Mouse (Mus musculus) hindbrain, embryonic 12.5 days (tissue): ENCODE measurements at regions not wholly inside any gene's neighbourhood (a gene's known extent, or its start where the extent isn't known, plus 50 kb on each side); places are given as distances from the start of the nearest gene placed in this dataset.
A peak's percentile ranks its signal among the peaks of the same experiment; 100 is the strongest.

Experiments used
- ATAC-seq: fragments of 200-750 bp; cut with Nextera tagmentation; 2 replicates; pipeline ENCODE4 v1.8.0; 2017; ENCODE audit warnings: moderate TSS enrichment; ENCODE audit not compliant: low FRiP score
- H3K27ac ChIP-seq: fragments of 300-500 bp; sonication (generic); 2 replicates; pipeline ENCODE4 v1.5.1; 2016; ENCODE audit warnings: mild to moderate bottlenecking
- H3K27me3 ChIP-seq: fragments of 300-500 bp; sonication (generic); 2 replicates; pipeline ENCODE4 v1.6.1; 2016; ENCODE audit warnings: mild to moderate bottlenecking
- H3K36me3 ChIP-seq: fragments of 300-500 bp; sonication (generic); 2 replicates; pipeline ENCODE4 v1.6.1; 2016; ENCODE audit warnings: mild to moderate bottlenecking
- H3K4me1 ChIP-seq: fragments of 300-500 bp; sonication (generic); 2 replicates; pipeline ENCODE4 v1.6.1; 2016
- H3K4me2 ChIP-seq: fragments of 300-500 bp; sonication (generic); replicated peaks from 2 replicates; pipeline ENCODE4 v1.6.1; 2016; ENCODE audit warnings: mild to moderate bottlenecking
- H3K4me3 ChIP-seq: fragments of 300-500 bp; sonication (generic); 2 replicates; pipeline ENCODE4 v1.5.1; 2016; ENCODE audit warnings: mild to moderate bottlenecking
- H3K9ac ChIP-seq: fragments of 300-500 bp; sonication (generic); 2 replicates; pipeline ENCODE4 v1.6.1; 2016; ENCODE audit warnings: mild to moderate bottlenecking, moderate library complexity
- H3K9me3 ChIP-seq: fragments of 300-500 bp; sonication (generic); replicated peaks from 2 replicates; pipeline ENCODE4 v1.6.1; 2016; ENCODE audit warnings: mild to moderate bottlenecking
- WGBS: fragments of 180-500 bp; shearing (Covaris S2); methylation state at CpG from one replicate; pipeline ENCODE4 v1.1.7; 2016; 5-methylcytosine and 5-hydroxymethylcytosine counted together

DNA sequence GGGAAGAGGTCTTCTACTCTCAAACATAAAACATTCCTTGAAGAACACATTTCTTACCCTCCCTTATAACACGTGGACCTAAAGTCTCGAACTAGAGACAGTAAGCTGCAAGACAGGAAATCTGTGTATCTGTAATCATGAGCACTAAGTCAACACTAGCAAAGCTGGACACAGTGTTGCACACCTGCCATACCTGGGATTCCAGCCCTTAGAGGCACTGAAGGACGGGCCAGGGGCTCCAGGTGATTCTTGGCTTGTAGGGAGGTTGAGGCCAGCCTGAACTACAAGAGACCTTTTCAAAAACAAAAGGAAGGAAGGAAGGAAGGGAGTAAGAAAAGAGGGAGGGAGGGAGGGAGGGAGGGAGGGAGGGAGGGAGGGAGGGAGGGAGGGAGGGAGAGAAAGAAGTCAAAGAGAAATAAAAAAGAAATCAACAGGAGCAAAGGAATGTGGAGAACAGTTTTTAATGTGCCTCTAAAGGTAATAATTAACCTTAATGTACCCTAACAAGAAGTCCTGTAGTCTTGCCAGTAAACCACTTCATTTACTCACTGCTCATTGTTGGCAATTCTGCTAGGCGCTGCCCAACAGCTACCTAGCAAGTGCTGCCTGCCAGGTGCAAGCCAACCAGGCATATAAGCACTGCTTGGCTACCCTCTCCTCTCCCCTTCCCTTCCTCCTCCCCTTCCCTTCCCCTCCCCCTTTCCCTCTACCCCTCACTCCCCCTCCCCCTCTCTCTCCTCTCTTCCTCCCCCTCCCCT, 401.0 kb upstream of the Acvr2a start:
- Histone ChIP-seq H3K4me1 (peaks cover 2% of the 10 kb centered on the region; the same call in 1 of the 2 replicates), H3K4me2 (no peak overlapping the region), H3K4me3 (no peak overlapping the region), H3K36me3 (no peaks in the 10 kb centered on the region), H3K9me3 (no peaks in the 10 kb centered on the region), H3K9ac (no peak overlapping the region), H3K27ac (no peak overlapping the region), H3K27me3 (no peaks in the 10 kb centered on the region)
- no peak for ATAC-seq
- 82% methylated on average over 4 of the region's 4 CpGs for WGBS

GRCm38 (mm10) chr2:48414596-48415481, 399.1 kb upstream of the Acvr2a start:
- H3K9ac ChIP-seq: no peak overlapping the region
- WGBS: 33% methylated on average over 10 of the region's 10 CpGs
- no peaks in the 10 kb centered on the region for H3K9me3 ChIP-seq
- peak; percentile 66 for ATAC-seq
- no peak overlapping the region for H3K27ac ChIP-seq
- peaks cover 2% of the 10 kb centered on the region; the same call in 1 of the 2 replicates for H3K4me1 ChIP-seq
- no peaks in the 10 kb centered on the region for H3K27me3 ChIP-seq
- H3K36me3 ChIP-seq: no peaks in the 10 kb centered on the region
- H3K4me3 ChIP-seq: no peak overlapping the region
- H3K4me2 ChIP-seq: no peak overlapping the region

DNA sequence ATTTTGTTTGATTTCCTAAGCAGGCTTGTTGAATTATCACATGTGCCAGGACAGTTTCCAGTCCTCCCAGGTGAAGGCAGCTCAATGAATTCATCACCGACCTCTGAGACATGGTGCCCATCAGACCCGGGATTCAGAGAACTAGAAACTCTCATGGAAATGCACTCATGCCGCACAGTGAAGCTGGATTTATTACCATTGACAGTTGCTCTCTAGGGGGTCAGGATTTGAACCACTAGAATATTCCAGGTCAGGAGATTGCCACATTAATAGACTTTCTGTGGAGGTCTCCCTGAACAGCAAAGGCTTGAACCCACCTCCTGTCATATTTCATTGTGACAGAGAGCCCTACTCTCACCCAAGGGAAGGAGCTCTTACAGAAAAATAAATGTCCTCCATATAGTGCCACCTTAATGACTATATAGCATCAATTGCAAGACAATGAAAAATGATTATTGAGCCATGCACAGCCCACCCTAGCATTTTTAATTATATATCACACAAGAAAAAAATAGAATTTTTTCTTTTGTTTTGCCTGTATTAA, 397.6 kb upstream of the Acvr2a start:
- H3K4me3 ChIP-seq: no peak overlapping the region
- peaks cover 2% of the 10 kb centered on the region; the same call in 1 of the 2 replicates for H3K4me1 ChIP-seq
- H3K27me3 ChIP-seq: no peaks in the 10 kb centered on the region
- H3K27ac ChIP-seq: 0 out of 2 replicates have a peak overlapping the region, but pooled peaks have one; percentile 13
- no peak overlapping the region for H3K9ac ChIP-seq
- H3K4me2 ChIP-seq: no peak overlapping the region
- H3K36me3 ChIP-seq: no peaks in the 10 kb centered on the region
- H3K9me3 ChIP-seq: no peaks in the 10 kb centered on the region
- 54% methylated on average over 3 of the region's 3 CpGs for WGBS
- ATAC-seq: peak; percentile 57; the same call in 1 of the 2 replicates

- no peak for ATAC-seq
- no peak overlapping the region for H3K9ac ChIP-seq
- H3K27me3 ChIP-seq: no peaks in the 10 kb centered on the region
- no peaks in the 10 kb centered on the region for H3K9me3 ChIP-seq
- no peak overlapping the region for H3K27ac ChIP-seq
- H3K4me2 ChIP-seq: no peak overlapping the region
- no peak overlapping the region for H3K4me3 ChIP-seq
- WGBS: 54% methylated on average over 4 of the region's 4 CpGs
- H3K4me1 ChIP-seq: peaks cover 2% of the 10 kb centered on the region; the same call in 1 of the 2 replicates
- H3K36me3 ChIP-seq: no peaks in the 10 kb centered on the region
Measured at GRCm38 (mm10) chr2:48417000-48417596, 396.8 kb upstream of the Acvr2a start.

- 87% methylated on average over 3 of the region's 3 CpGs for WGBS
- Histone ChIP-seq H3K9me3 (no peaks in the 10 kb centered on the region), H3K9ac (no peak overlapping the region), H3K36me3 (no peaks in the 10 kb centered on the region), H3K4me2 (no peak overlapping the region), H3K4me3 (no peak overlapping the region), H3K27ac (no peak overlapping the region), H3K27me3 (no peaks in the 10 kb centered on the region), H3K4me1 (peaks cover 23% of the 10 kb centered on the region)
- no peak for ATAC-seq
Measured at GRCm38 (mm10) chr2:48420791-48421190, 393.1 kb upstream of the Acvr2a start.

- H3K9ac ChIP-seq: no peak overlapping the region
- no peak overlapping the region for H3K4me3 ChIP-seq
- ATAC-seq: peak; percentile 74
- H3K27ac ChIP-seq: peak overlapping the region; percentile 71
- WGBS: 15% methylated on average over 9 of the region's 9 CpGs
- H3K27me3 ChIP-seq: no peaks in the 10 kb centered on the region
- H3K36me3 ChIP-seq: no peaks in the 10 kb centered on the region
- peaks cover 23% of the 10 kb centered on the region for H3K4me1 ChIP-seq
- peak overlapping the region; percentile 35 for H3K4me2 ChIP-seq
- no peaks in the 10 kb centered on the region for H3K9me3 ChIP-seq
Measured at GRCm38 (mm10) chr2:48423861-48424442, 390.0 kb upstream of the Acvr2a start.

DNA sequence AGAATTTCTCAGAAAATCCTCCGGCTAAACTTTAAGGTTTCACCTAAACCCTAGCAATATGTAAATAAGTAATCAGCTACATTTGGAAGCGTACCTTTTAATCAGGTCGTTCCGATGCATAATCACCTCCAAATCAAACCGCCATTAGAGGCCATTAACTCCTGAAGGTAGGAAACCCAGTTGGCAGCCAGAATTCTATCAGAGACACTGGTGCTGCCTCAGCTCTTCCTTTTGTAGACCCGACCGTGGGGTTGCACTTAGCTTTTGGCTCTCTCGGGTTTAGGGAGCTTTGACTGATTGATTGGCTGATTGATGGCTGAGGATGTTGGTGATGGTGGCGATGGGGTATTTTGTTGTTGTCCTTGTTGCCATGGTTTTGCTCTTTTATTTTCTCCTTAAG, 389.3 kb upstream of the Acvr2a start:
- no peaks in the 10 kb centered on the region for H3K9me3 ChIP-seq
- H3K4me2 ChIP-seq: peak overlapping the region; percentile 35
- H3K4me3 ChIP-seq: no peak overlapping the region
- H3K27me3 ChIP-seq: no peaks in the 10 kb centered on the region
- no peaks in the 10 kb centered on the region for H3K36me3 ChIP-seq
- peak; percentile 27; the same call in 1 of the 2 replicates for ATAC-seq
- no peak overlapping the region for H3K27ac ChIP-seq
- whole genome bisulfite sequencing: 17% methylated on average over 9 of the region's 9 CpGs
- peaks cover 23% of the 10 kb centered on the region for H3K4me1 ChIP-seq
- H3K9ac ChIP-seq: no peak overlapping the region

DNA sequence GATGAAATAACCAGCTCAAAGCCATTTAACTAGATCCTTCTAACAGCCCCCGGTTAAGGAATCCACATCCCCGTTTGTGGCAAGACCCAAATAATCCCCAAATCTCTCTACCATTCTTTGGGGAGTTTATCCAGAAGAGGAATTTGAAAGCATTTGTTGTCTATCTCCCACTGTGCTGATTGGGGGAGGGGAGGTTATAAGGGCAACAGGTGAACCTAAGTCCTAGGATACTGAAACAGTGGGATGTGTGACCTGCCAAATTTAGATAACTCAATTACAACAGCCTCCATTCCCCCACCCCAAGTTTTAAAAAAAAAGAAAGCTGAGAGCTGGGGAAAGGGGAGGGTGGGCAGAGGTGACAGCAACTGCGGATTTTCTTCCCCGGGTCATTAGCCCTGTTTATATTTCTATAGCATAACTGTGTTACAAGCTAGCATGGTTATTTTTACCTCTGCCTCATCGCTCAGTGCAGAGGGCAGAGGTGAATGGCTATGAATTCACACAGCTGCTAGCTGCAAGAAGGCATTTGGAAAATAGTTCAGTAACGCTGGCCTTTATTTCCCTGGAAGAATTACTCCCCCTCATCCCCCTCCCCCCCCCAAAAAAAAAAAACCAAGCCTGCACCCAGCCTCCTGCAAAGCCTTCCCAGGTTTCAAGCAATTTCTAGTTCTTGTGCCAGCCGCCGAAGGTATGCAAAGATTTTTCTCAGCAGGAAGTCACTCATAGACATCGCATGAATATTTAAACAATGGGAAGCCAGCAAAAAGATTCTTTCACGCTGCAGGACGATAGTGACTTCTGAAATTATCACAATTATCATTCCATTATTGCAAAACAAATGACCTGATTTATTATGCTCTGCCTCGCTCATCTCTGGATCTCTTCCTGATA, 388.5 kb upstream of the Acvr2a start:
- H3K4me1 ChIP-seq: peaks cover 23% of the 10 kb centered on the region
- H3K4me2 ChIP-seq: no peak overlapping the region
- H3K9ac ChIP-seq: no peak overlapping the region
- no peak overlapping the region for H3K4me3 ChIP-seq
- no peaks in the 10 kb centered on the region for H3K36me3 ChIP-seq
- no peaks in the 10 kb centered on the region for H3K27me3 ChIP-seq
- 9% methylated on average over 12 of the region's 12 CpGs for WGBS
- 0 out of 2 replicates have a peak overlapping the region, but pooled peaks have one; percentile 40 for H3K27ac ChIP-seq
- no peaks in the 10 kb centered on the region for H3K9me3 ChIP-seq
- ATAC-seq: peak; percentile 32; the same call in 1 of the 2 replicates

- ATAC-seq: no peak
- Histone ChIP-seq H3K27ac (no peak overlapping the region), H3K36me3 (no peaks in the 10 kb centered on the region), H3K4me1 (no peaks in the 10 kb centered on the region), H3K4me3 (no peak overlapping the region), H3K27me3 (no peaks in the 10 kb centered on the region), H3K9ac (no peak overlapping the region), H3K9me3 (no peaks in the 10 kb centered on the region), H3K4me2 (no peak overlapping the region)
- WGBS: 85% methylated on average over 1 of the region's 1 CpGs
Measured at GRCm38 (mm10) chr2:48432545-48432944, 381.4 kb upstream of the Acvr2a start.

DNA sequence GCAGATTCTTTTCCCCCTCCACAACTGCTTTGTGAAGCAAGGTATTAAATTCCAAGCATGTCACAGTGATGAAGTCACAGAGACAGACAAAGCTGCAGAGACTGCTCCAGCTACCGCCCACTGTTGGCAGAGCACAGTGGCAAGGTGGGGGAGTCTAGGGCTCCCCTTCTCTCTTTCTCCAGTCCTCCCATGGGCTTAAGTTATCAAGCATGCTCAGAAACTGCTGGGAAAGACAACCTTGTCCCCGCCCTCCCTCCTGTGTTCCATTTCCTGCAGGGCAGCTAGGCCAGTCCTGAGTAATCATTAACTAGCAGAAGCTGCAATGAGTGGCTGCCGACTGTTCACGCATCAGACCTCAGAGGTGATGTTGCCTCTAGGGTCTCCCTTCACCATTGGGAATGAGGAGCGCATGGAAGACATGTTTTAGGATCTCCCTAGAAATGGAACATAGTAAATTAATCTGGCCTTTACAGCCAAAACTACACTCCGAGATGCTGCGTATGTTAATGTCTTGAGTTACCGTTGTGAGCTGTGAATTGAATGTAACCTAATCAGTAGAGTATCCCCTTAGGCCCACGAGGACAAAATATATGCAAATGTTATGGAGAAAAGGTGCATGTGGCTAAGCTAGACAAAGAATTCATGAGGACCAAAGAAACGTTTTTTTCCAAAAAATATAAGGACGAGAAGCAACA, 372.5 kb upstream of the Acvr2a start:
- no peaks in the 10 kb centered on the region for H3K27me3 ChIP-seq
- H3K4me2 ChIP-seq: peak overlapping the region; percentile 31; the same call in 1 of the 2 replicates
- H3K9me3 ChIP-seq: no peaks in the 10 kb centered on the region
- no peak overlapping the region for H3K9ac ChIP-seq
- peaks cover 22% of the 10 kb centered on the region for H3K4me1 ChIP-seq
- 36% methylated on average over 11 of the region's 11 CpGs for WGBS
- ATAC-seq: peak; percentile 66
- H3K4me3 ChIP-seq: no peak overlapping the region
- H3K27ac ChIP-seq: peak overlapping the region; percentile 74; the same call in 1 of the 2 replicates
- no peaks in the 10 kb centered on the region for H3K36me3 ChIP-seq
